Mouse (Mus musculus): ENCODE results near the gene Gm45808.
"Not testable (repeated sequence)": the region's sequence is repeated elsewhere in the genome, so short reads cannot be mapped to it uniquely, and the experiment has no call there.

Gm45808 gene

GRCm38 (mm10) chr7:45486761-45487415 is at the start of gene Gm45808:
TSS of gene Gm45808 (minus strand) at chr7:45486811.
- no peak for DNase-seq (ENCODE audit: low read depth)

GRCm38 (mm10) chr7:45535676-45536075 is 49.1 kb upstream of the Gm45808 start:
- no peak for DNase-seq (ENCODE audit: low read depth)

- no peak for DNase-seq (ENCODE audit: low read depth)
These were observed 44.0 kb upstream of the Gm45808 start for GRCm38 (mm10) chr7:45530643-45531042.

- no peak for DNase-seq (ENCODE audit: low read depth)
These were observed 42.9 kb upstream of the Gm45808 start for GRCm38 (mm10) chr7:45529461-45529860.

GRCm38 (mm10) chr7:45527169-45527568 is 40.6 kb upstream of the Gm45808 start:
- DNase-seq (ENCODE audit: low read depth): not testable (repeated sequence)

- DNase-seq (ENCODE audit: low read depth): peak; percentile 40
These were observed 40.0 kb upstream of the Gm45808 start for GRCm38 (mm10) chr7:45526474-45527120.

- DNase-seq (ENCODE audit: low read depth): peak; percentile 96
These were observed 39.3 kb upstream of the Gm45808 start, which contains the start of the genes Ppp1r15a and Plekha4 for GRCm38 (mm10) chr7:45525809-45526473. TSS of gene Ppp1r15a (minus strand) at chr7:45526268. TSS of gene Plekha4 (plus strand) at chr7:45526330.

- DNase-seq (ENCODE audit: low read depth): peak; percentile 92
These were observed 38.4 kb upstream of the Gm45808 start for GRCm38 (mm10) chr7:45524841-45525621.

GRCm38 (mm10) chr7:45523678-45524170 is 37.1 kb upstream of the Gm45808 start:
- no peak for DNase-seq (ENCODE audit: low read depth)

GRCm38 (mm10) chr7:45522957-45523676 is 36.5 kb upstream of the Gm45808 start:
- no peak for DNase-seq (ENCODE audit: low read depth)

- no peak for DNase-seq (ENCODE audit: low read depth)
These were observed 35.7 kb upstream of the Gm45808 start for GRCm38 (mm10) chr7:45522194-45522752.

- peak; percentile 81 for DNase-seq (ENCODE audit: low read depth)
These were observed 35.1 kb upstream of the Gm45808 start for GRCm38 (mm10) chr7:45521728-45522184.

GRCm38 (mm10) chr7:45520605-45521004 is 34.0 kb upstream of the Gm45808 start:
- DNase-seq (ENCODE audit: low read depth): no peak

GRCm38 (mm10) chr7:45519345-45520120 is 32.9 kb upstream of the Gm45808 start:
- DNase-seq (ENCODE audit: low read depth): no peak

- DNase-seq (ENCODE audit: low read depth): no peak
These were observed 32.0 kb upstream of the Gm45808 start for GRCm38 (mm10) chr7:45518618-45519017.

- not testable (repeated sequence) for DNase-seq (ENCODE audit: low read depth)
These were observed 30.2 kb upstream of the Gm45808 start for GRCm38 (mm10) chr7:45516846-45517245.

- DNase-seq (ENCODE audit: low read depth): peak; percentile 87
These were observed 28.8 kb upstream of the Gm45808 start for GRCm38 (mm10) chr7:45515436-45515835.

GRCm38 (mm10) chr7:45514411-45514810 is 27.8 kb upstream of the Gm45808 start:
- DNase-seq (ENCODE audit: low read depth): no peak

- DNase-seq (ENCODE audit: low read depth): peak; percentile 90
These were observed 23.5 kb upstream of the Gm45808 start, which contains the start of gene Nucb1 for GRCm38 (mm10) chr7:45509912-45510787. TSS of gene Nucb1 (minus strand) at chr7:45510406.

All from c-Kit-positive CD71-positive TER-119-negative erythroid progenitor cells, embryonic 14.5 days (primary cell).